Mouse (Mus musculus): ENCODE data around the gene Polg2. TPM values are rescaled to one million over a fixed set of nuclear protein-coding genes. Genes with fewer than 3 reads are reported as not detected.
"Not testable (repeated sequence)": the region's sequence is repeated elsewhere in the genome, so short reads cannot be mapped to it uniquely, and the experiment has no call there.

The Polg2 gene
- polyA plus RNA-seq, 1 experiment from 2014 or later: 9.9 TPM

GRCm38 (mm10) chr11:106788026-106788774, 8.9 kb upstream of the Polg2 start:
- H3K4me1 ChIP-seq: peaks cover 21% of the 10 kb centered on the region
- H3K27me3 ChIP-seq (replicated peaks; ENCODE audit: low read depth, poor library complexity, severe bottlenecking): no peaks in the 10 kb centered on the region
- H3K36me3 ChIP-seq (replicated peaks): peaks cover 62% of the 10 kb centered on the region
- no peaks in the 10 kb centered on the region for H3K9me3 ChIP-seq
- H3K27ac ChIP-seq (replicated peaks): peak overlapping the region; percentile 100
- DNase-seq (ENCODE audit: low spot score): peak; percentile 99
- WGBS: under 1% methylated on average over 79 of the region's 79 CpGs
- peak overlapping the region; percentile 80 for H3K4me3 ChIP-seq

- Histone ChIP-seq H3K27ac (replicated peaks) (peak overlapping the region; percentile 100), H3K9me3 (no peaks in the 10 kb centered on the region), H3K36me3 (replicated peaks) (peaks cover 62% of the 10 kb centered on the region), H3K27me3 (replicated peaks; ENCODE audit: low read depth, poor library complexity, severe bottlenecking) (no peaks in the 10 kb centered on the region), H3K4me1 (peaks cover 21% of the 10 kb centered on the region), H3K4me3 (peak overlapping the region; percentile 80)
- peak; percentile 88 for DNase-seq (ENCODE audit: low spot score)
- under 1% methylated on average over 65 of the region's 65 CpGs for WGBS
These were observed 8.0 kb upstream of the Polg2 start for GRCm38 (mm10) chr11:106787131-106788025.

- peaks cover 17% of the 10 kb centered on the region for H3K4me1 ChIP-seq
- H3K27ac ChIP-seq (replicated peaks): no peak overlapping the region
- DNase-seq (ENCODE audit: low spot score): no peak
- peaks cover 77% of the 10 kb centered on the region for H3K36me3 ChIP-seq (replicated peaks)
- no peaks in the 10 kb centered on the region for H3K9me3 ChIP-seq
- no peak overlapping the region; the same call in 1 of the 2 replicates for H3K4me3 ChIP-seq
- H3K27me3 ChIP-seq (replicated peaks; ENCODE audit: low read depth, poor library complexity, severe bottlenecking): no peaks in the 10 kb centered on the region
- WGBS: 83% methylated on average over 1 of the region's 1 CpGs
These were observed 5.7 kb upstream of the Polg2 start for GRCm38 (mm10) chr11:106785043-106785442.

GRCm38 (mm10) chr11:106784476-106784875, 5.1 kb upstream of the Polg2 start:
- DNase-seq (ENCODE audit: low spot score): no peak
- Histone ChIP-seq H3K4me3 (no peak overlapping the region), H3K27me3 (replicated peaks; ENCODE audit: low read depth, poor library complexity, severe bottlenecking) (no peaks in the 10 kb centered on the region), H3K4me1 (peaks cover 17% of the 10 kb centered on the region), H3K36me3 (replicated peaks) (peaks cover 79% of the 10 kb centered on the region), H3K9me3 (no peaks in the 10 kb centered on the region), H3K27ac (replicated peaks) (no peak overlapping the region)
- 91% methylated on average over 2 of the region's 2 CpGs for WGBS

GRCm38 (mm10) chr11:106782841-106783764, 3.8 kb upstream of the Polg2 start:
- WGBS: 85% methylated on average over 9 of the region's 9 CpGs
- Histone ChIP-seq H3K4me1 (peaks cover 18% of the 10 kb centered on the region), H3K36me3 (replicated peaks) (peaks cover 83% of the 10 kb centered on the region), H3K27me3 (replicated peaks; ENCODE audit: low read depth, poor library complexity, severe bottlenecking) (no peaks in the 10 kb centered on the region), H3K9me3 (no peaks in the 10 kb centered on the region), H3K4me3 (no peak overlapping the region), H3K27ac (replicated peaks) (no peak overlapping the region)
- DNase-seq (ENCODE audit: low spot score): no peak

- H3K27ac ChIP-seq (replicated peaks); H3K9me3 ChIP-seq; H3K27me3 ChIP-seq (replicated peaks; ENCODE audit: low read depth, poor library complexity, severe bottlenecking); DNase-seq (ENCODE audit: low spot score); H3K4me3 ChIP-seq: not testable (repeated sequence)
- 93% methylated on average over 7 of the region's 7 CpGs for WGBS
- Histone ChIP-seq H3K4me1 (peaks cover 18% of the 10 kb centered on the region), H3K36me3 (replicated peaks) (peaks cover 83% of the 10 kb centered on the region)
These were observed 2.9 kb upstream of the Polg2 start for GRCm38 (mm10) chr11:106782271-106782670.

- 82% methylated on average over 6 of the region's 6 CpGs for WGBS
- H3K4me3 ChIP-seq: no peak overlapping the region
- peaks cover 8% of the 10 kb centered on the region for H3K4me1 ChIP-seq
- DNase-seq (ENCODE audit: low spot score): no peak
- peaks cover 81% of the 10 kb centered on the region for H3K36me3 ChIP-seq (replicated peaks)
- H3K9me3 ChIP-seq: no peaks in the 10 kb centered on the region
- H3K27me3 ChIP-seq (replicated peaks; ENCODE audit: low read depth, poor library complexity, severe bottlenecking): no peaks in the 10 kb centered on the region
- no peak overlapping the region for H3K27ac ChIP-seq (replicated peaks)
These were observed 1.4 kb upstream of the Polg2 start for GRCm38 (mm10) chr11:106780590-106781220.

GRCm38 (mm10) chr11:106780089-106780425, 720 bp upstream of the Polg2 start:
- WGBS: 75% methylated on average over 4 of the region's 4 CpGs
- H3K27ac ChIP-seq (replicated peaks): no peak overlapping the region
- peaks cover 81% of the 10 kb centered on the region for H3K36me3 ChIP-seq (replicated peaks)
- no peaks in the 10 kb centered on the region for H3K27me3 ChIP-seq (replicated peaks; ENCODE audit: low read depth, poor library complexity, severe bottlenecking)
- no peaks in the 10 kb centered on the region for H3K9me3 ChIP-seq
- peak overlapping the region; percentile 92 for H3K4me3 ChIP-seq
- peaks cover 6% of the 10 kb centered on the region for H3K4me1 ChIP-seq
- DNase-seq (ENCODE audit: low spot score): no peak

GRCm38 (mm10) chr11:106778589-106779387, 549 bp downstream of the Polg2 start:
- Histone ChIP-seq H3K36me3 (replicated peaks) (peaks cover 81% of the 10 kb centered on the region), H3K4me1 (peaks cover 6% of the 10 kb centered on the region), H3K27ac (replicated peaks) (peak overlapping the region; percentile 93), H3K9me3 (no peaks in the 10 kb centered on the region), H3K4me3 (peak overlapping the region; percentile 92), H3K27me3 (replicated peaks; ENCODE audit: low read depth, poor library complexity, severe bottlenecking) (no peaks in the 10 kb centered on the region)
- 3% methylated on average over 39 of the region's 39 CpGs for WGBS
- DNase-seq (ENCODE audit: low spot score): no peak

- Histone ChIP-seq H3K27me3 (replicated peaks; ENCODE audit: low read depth, poor library complexity, severe bottlenecking) (no peaks in the 10 kb centered on the region), H3K4me3 (peak overlapping the region; percentile 92), H3K27ac (replicated peaks) (no peak overlapping the region), H3K9me3 (no peaks in the 10 kb centered on the region), H3K4me1 (peaks cover 6% of the 10 kb centered on the region), H3K36me3 (replicated peaks) (peaks cover 81% of the 10 kb centered on the region)
- WGBS: 96% methylated on average over 7 of the region's 7 CpGs
- DNase-seq (ENCODE audit: low spot score): no peak
These were observed 1.2 kb downstream of the Polg2 start for GRCm38 (mm10) chr11:106778132-106778531.

GRCm38 (mm10) chr11:106777395-106777794, 1.9 kb downstream of the Polg2 start:
- DNase-seq (ENCODE audit: low spot score): no peak
- H3K36me3 ChIP-seq (replicated peaks): peaks cover 81% of the 10 kb centered on the region
- no peak overlapping the region for H3K27ac ChIP-seq (replicated peaks)
- 90% methylated on average over 3 of the region's 3 CpGs for WGBS
- no peaks in the 10 kb centered on the region for H3K27me3 ChIP-seq (replicated peaks; ENCODE audit: low read depth, poor library complexity, severe bottlenecking)
- H3K4me1 ChIP-seq: peaks cover 6% of the 10 kb centered on the region
- no peaks in the 10 kb centered on the region for H3K9me3 ChIP-seq
- no peak overlapping the region; the same call in 1 of the 2 replicates for H3K4me3 ChIP-seq
